Mouse (Mus musculus) neutrophil, adult 65 days (primary cell): ENCODE data around the gene Osgepl1. TPM values are rescaled to one million over a fixed set of nuclear protein-coding genes. Genes with fewer than 3 reads are reported as not detected.

Source experiments
- total RNA-seq: library from RNA; stranded (reverse); gene quantifications from 2 replicates; pipeline ENCODE4 v1.2.4, GENCODE M21; 2023

The Osgepl1 gene
- total RNA-seq = 2.6 and 3.3 TPM in 2 replicates

GRCm38 (mm10) chr1:53312989-53313967 is at the start of gene Osgepl1:
Osgepl1 (plus strand) TSS chr1:53313624.

GRCm38 (mm10) chr1:53296581-53297383 is 16.6 kb upstream of the Osgepl1 start, which contains the start of the genes Pms1, Ormdl1 and Gm28778:
Pms1 (minus strand) TSS chr1:53297018.
Ormdl1 (plus strand) TSS chr1:53297095.
Gm28778 (plus strand) TSS chr1:53297111.

GRCm38 (mm10) chr1:53352327-53353261 is 39.2 kb downstream of the Osgepl1 start, which contains the start of the genes Asdurf, Gm28551 and Asnsd1:
Asdurf (minus strand) TSS chr1:53352619.
Gm28551 (minus strand) TSS chr1:53352667.
Asnsd1 (minus strand) TSS chr1:53352752.

Other genes starting within 250 kb of the Osgepl1 start
- not detected in 2 replicates for gene 1700019A02Rik, start 126.0 kb upstream of the Osgepl1 start, total RNA-seq
- 2.6 and 6.4 TPM in 2 replicates for gene Pms1, start 16.6 kb upstream of the Osgepl1 start, total RNA-seq
- 8.6 and 11.1 TPM in 2 replicates for gene Ormdl1, start 16.5 kb upstream of the Osgepl1 start, total RNA-seq
- not detected in 2 replicates for gene Gm28778, start 16.5 kb upstream of the Osgepl1 start, total RNA-seq
- gene Asdurf, start 39.0 kb downstream of the Osgepl1 start, total RNA-seq = 3.4 TPM in 1 of 2 replicates, not detected in the other
- gene Gm28551, start 39.0 kb downstream of the Osgepl1 start, total RNA-seq = 0.47 TPM in 1 of 2 replicates, not detected in the other
- 45.8 and 46.7 TPM in 2 replicates for gene Asnsd1, start 39.1 kb downstream of the Osgepl1 start, total RNA-seq